Mouse (Mus musculus): ENCODE measurements around the gene Dnmt3a. TPM values are rescaled to one million over a fixed set of nuclear protein-coding genes. Genes with fewer than 3 reads are reported as not detected.

Gene Dnmt3a
- total and polyA plus RNA-seq, 3 experiments = 13.6 to 56.0 (median 50.9) TPM

- H3K4me3 ChIP-seq = no peak overlapping the region
- no peaks in the 10 kb centered on the region for H3K79me2 ChIP-seq (replicated peaks; ENCODE audit: control insufficient read depth, insufficient read depth, low read length)
- H3K36me3 ChIP-seq (ENCODE audit: control insufficient read depth, insufficient read depth, low read length) = no peaks in the 10 kb centered on the region
- H3K9ac ChIP-seq (ENCODE audit: low read depth, low read length) = no peak overlapping the region
- intact Hi-C loops (cut with DNase I) = no loop called here
- H3K27ac ChIP-seq = no peak overlapping the region
- TF ChIP-seq POLR2A (IDR thresholded peaks at IDR 0.05; ENCODE audit: insufficient read depth, low read depth, low read length) = no peak
- no peak for TF ChIP-seq CTCF (IDR thresholded peaks at IDR 0.05)
- no peak for TF ChIP-seq EP300 (IDR thresholded peaks at IDR 0.05; ENCODE audit: insufficient read depth, low read depth, low read length)
- no peaks in the 10 kb centered on the region for H3K4me1 ChIP-seq (ENCODE audit: control insufficient read depth, insufficient read depth, low read length)
- no peaks in the 10 kb centered on the region for H3K27me3 ChIP-seq (ENCODE audit: control insufficient read depth, insufficient read depth, low read length)
- no peak for DNase-seq
- 69% methylated on average over 6 of the region's 6 CpGs for WGBS
Measured at GRCm38 (mm10) chr12:3947503-3947902, 141.7 kb downstream of the Dnmt3a start.

GRCm38 (mm10) chr12:3954651-3955050, 148.8 kb downstream of the Dnmt3a start, which contains the start of gene Pomc:
Gene Pomc, plus strand, starts transcription at chr12:3954951.
- intact Hi-C loops (cut with DNase I) = no loop called here

GRCm38 (mm10) chr12:3955371-3955770, 149.6 kb downstream of the Dnmt3a start:
- H3K9ac ChIP-seq (ENCODE audit: low read depth, low read length) = no peak overlapping the region
- intact Hi-C loops (cut with DNase I) = no loop called here
- H3K4me3 ChIP-seq = no peak overlapping the region
- no peak overlapping the region for H3K27ac ChIP-seq
- H3K27me3 ChIP-seq (ENCODE audit: control insufficient read depth, insufficient read depth, low read length) = peaks cover 2% of the 10 kb centered on the region; the same call in 1 of the 2 replicates
- TF ChIP-seq POLR2A (IDR thresholded peaks at IDR 0.05; ENCODE audit: insufficient read depth, low read depth, low read length) (no peak), CTCF (IDR thresholded peaks at IDR 0.05) (no peak), EP300 (IDR thresholded peaks at IDR 0.05; ENCODE audit: insufficient read depth, low read depth, low read length) (no peak)
- WGBS = 27% methylated on average over 10 of the region's 10 CpGs
- DNase-seq = no peak
- H3K79me2 ChIP-seq (replicated peaks; ENCODE audit: control insufficient read depth, insufficient read depth, low read length) = no peaks in the 10 kb centered on the region
- H3K4me1 ChIP-seq (ENCODE audit: control insufficient read depth, insufficient read depth, low read length) = peaks cover 2% of the 10 kb centered on the region
- H3K36me3 ChIP-seq (ENCODE audit: control insufficient read depth, insufficient read depth, low read length) = no peaks in the 10 kb centered on the region

More at GRCm38 (mm10) chr12:3954651-3955050, 148.8 kb downstream of the Dnmt3a start, which contains the start of gene Pomc:
- Histone ChIP-seq H3K4me3 (no peak within 1 kb of the TSS), H3K27me3 (ENCODE audit: control insufficient read depth, insufficient read depth, low read length) (peaks cover 2% of the 10 kb centered on the region; the same call in 1 of the 2 replicates), H3K79me2 (replicated peaks; ENCODE audit: control insufficient read depth, insufficient read depth, low read length) (no peaks in the 10 kb centered on the region), H3K4me1 (ENCODE audit: control insufficient read depth, insufficient read depth, low read length) (peaks cover 2% of the 10 kb centered on the region), H3K36me3 (ENCODE audit: control insufficient read depth, insufficient read depth, low read length) (no peaks in the 10 kb centered on the region), H3K27ac (no peak within 1 kb of the TSS), H3K9ac (ENCODE audit: low read depth, low read length) (no peak within 1 kb of the TSS)
- 20% methylated on average over 22 of the region's 22 CpGs for WGBS
- DNase-seq = no peak
- TF ChIP-seq EP300 (IDR thresholded peaks at IDR 0.05; ENCODE audit: insufficient read depth, low read depth, low read length) = no peak
- TF ChIP-seq CTCF (IDR thresholded peaks at IDR 0.05) = no peak
- TF ChIP-seq POLR2A (IDR thresholded peaks at IDR 0.05; ENCODE audit: insufficient read depth, low read depth, low read length) = no peak

- no peak for TF ChIP-seq EP300 (IDR thresholded peaks at IDR 0.05; ENCODE audit: insufficient read depth, low read depth, low read length)
- peak; percentile 47 for TF ChIP-seq CTCF (IDR thresholded peaks at IDR 0.05)
- no peak for TF ChIP-seq POLR2A (IDR thresholded peaks at IDR 0.05; ENCODE audit: insufficient read depth, low read depth, low read length)
- 13% methylated on average over 3 of the region's 3 CpGs for WGBS
Measured at GRCm38 (mm10) chr12:3956351-3956750, 150.5 kb downstream of the Dnmt3a start.

GRCm38 (mm10) chr12:3959791-3960543, 154.2 kb downstream of the Dnmt3a start:
- peak; percentile 92 to 93 for DNase-seq
- Histone ChIP-seq H3K27ac (peak overlapping the region; percentile 95), H3K27me3 (ENCODE audit: control insufficient read depth, insufficient read depth, low read length) (no peaks in the 10 kb centered on the region), H3K9ac (ENCODE audit: low read depth, low read length) (peak overlapping the region; percentile 78), H3K4me3 (peak overlapping the region; percentile 58), H3K4me1 (ENCODE audit: control insufficient read depth, insufficient read depth, low read length) (peaks cover 2% of the 10 kb centered on the region), H3K36me3 (ENCODE audit: control insufficient read depth, insufficient read depth, low read length) (no peaks in the 10 kb centered on the region), H3K79me2 (replicated peaks; ENCODE audit: control insufficient read depth, insufficient read depth, low read length) (no peaks in the 10 kb centered on the region)
- intact Hi-C loops (cut with DNase I) = loop anchor here (2.0 kb wide), 1 partner anchor 21 kb away; no protein-coding TSS in a partner anchor
- TF ChIP-seq CTCF (IDR thresholded peaks at IDR 0.05) = no peak
- peak; percentile 92; the same call in 1 of the 2 replicates for TF ChIP-seq EP300 (IDR thresholded peaks at IDR 0.05; ENCODE audit: insufficient read depth, low read depth, low read length)
- peak; percentile 92 for TF ChIP-seq POLR2A (IDR thresholded peaks at IDR 0.05; ENCODE audit: insufficient read depth, low read depth, low read length)
- 2% methylated on average over 53 of the region's 53 CpGs for WGBS

More at GRCm38 (mm10) chr12:3956351-3956750, 150.5 kb downstream of the Dnmt3a start:
- H3K4me3 ChIP-seq = no peak overlapping the region
- H3K27ac ChIP-seq = no peak overlapping the region
- intact Hi-C loops (cut with DNase I) = no loop called here
- H3K36me3 ChIP-seq (ENCODE audit: control insufficient read depth, insufficient read depth, low read length) = no peaks in the 10 kb centered on the region
- peaks cover 2% of the 10 kb centered on the region for H3K4me1 ChIP-seq (ENCODE audit: control insufficient read depth, insufficient read depth, low read length)
- H3K79me2 ChIP-seq (replicated peaks; ENCODE audit: control insufficient read depth, insufficient read depth, low read length) = no peaks in the 10 kb centered on the region
- no peak for DNase-seq
- peaks cover 2% of the 10 kb centered on the region; the same call in 1 of the 2 replicates for H3K27me3 ChIP-seq (ENCODE audit: control insufficient read depth, insufficient read depth, low read length)
- no peak overlapping the region for H3K9ac ChIP-seq (ENCODE audit: low read depth, low read length)

- H3K9ac ChIP-seq (ENCODE audit: low read depth, low read length) = peak overlapping the region; percentile 78; the same call in 1 of the 2 replicates
- intact Hi-C loops (cut with DNase I) = loop anchor here (2.0 kb wide), 1 partner anchor 20 kb away; no protein-coding TSS in a partner anchor
- H3K79me2 ChIP-seq (replicated peaks; ENCODE audit: control insufficient read depth, insufficient read depth, low read length) = no peaks in the 10 kb centered on the region
- no peaks in the 10 kb centered on the region for H3K27me3 ChIP-seq (ENCODE audit: control insufficient read depth, insufficient read depth, low read length)
- H3K4me3 ChIP-seq = peak overlapping the region; percentile 58
- 43% methylated on average over 4 of the region's 4 CpGs for WGBS
- DNase-seq = peak in 1 of 2 experiments; percentile 24
- H3K4me1 ChIP-seq (ENCODE audit: control insufficient read depth, insufficient read depth, low read length) = peaks cover 2% of the 10 kb centered on the region
- TF ChIP-seq EP300 (IDR thresholded peaks at IDR 0.05; ENCODE audit: insufficient read depth, low read depth, low read length) (no peak), CTCF (IDR thresholded peaks at IDR 0.05) (peak; percentile 44)
- no peaks in the 10 kb centered on the region for H3K36me3 ChIP-seq (ENCODE audit: control insufficient read depth, insufficient read depth, low read length)
- H3K27ac ChIP-seq = peak overlapping the region; percentile 95
Measured at GRCm38 (mm10) chr12:3960553-3960952, 154.7 kb downstream of the Dnmt3a start.

Other genes starting within 250 kb of the Dnmt3a start
- 1 to 10 TPM; 6.0 to 7.1 TPM for gene Dtnb, start 233.6 kb upstream of the Dnmt3a start, total RNA-seq (2021)
- gene Dtnb, start 233.6 kb upstream of the Dnmt3a start, polyA plus RNA-seq (2012; rRNA removed) = 6.9 and 8.0 TPM in 2 replicates
- gene Pomc, start 148.9 kb downstream of the Dnmt3a start, total RNA-seq (2021) = under 1 TPM; 0.36 to 0.50 TPM
- 0.37 TPM in 1 of 2 replicates, not detected in the other for gene Pomc, start 148.9 kb downstream of the Dnmt3a start, polyA plus RNA-seq (2012; rRNA removed)
- 1 to 10 TPM; 5.3 to 6.4 TPM for gene Efr3b, start 232.9 kb downstream of the Dnmt3a start, total RNA-seq (2021)
- 9.9 and 11.1 TPM in 2 replicates for gene Efr3b, start 232.9 kb downstream of the Dnmt3a start, polyA plus RNA-seq (2012; rRNA removed)